ENCODE assay signal across 9 mouse cellular contexts in genomic region chr9:120935634-120935922, GRCm38 (mm10). TPM values are rescaled to one million over a fixed set of nuclear protein-coding genes. Genes with fewer than 3 reads are reported as not detected.
DNase-seq lines count a peak whose midpoint lies in the region; ATAC-seq and TF ChIP-seq lines count a peak whose summit lies in the region.
"Had no signal": no experiment of that assay in that cellular context is flagged by ENCODE, and none has a peak within 500 bp of the region (broad histone marks: within the 10 kb centered on the region; RNA-seq: fewer than 3 reads in every experiment).

No protein-coding gene starts in this region.

- H3K4me2 ChIP-seq in heart, embryonic 14.5 days (ENCODE audit: low read length) = peak overlapping the region; percentile 80
- peak overlapping the region; percentile 83 for H3K4me2 ChIP-seq in hindbrain, embryonic 14.5 days (replicated peaks)
- peak overlapping the region; percentile 92 for H3K4me2 ChIP-seq in midbrain, embryonic 12.5 days (replicated peaks)

- no peak for TF ChIP-seq EP300 in ES-Bruce4 (IDR thresholded peaks at IDR 0.05; ENCODE audit: insufficient read depth, low read depth, low read length)

- no peak for TF ChIP-seq POLR2A in ES-Bruce4 (IDR thresholded peaks at IDR 0.05; ENCODE audit: insufficient read depth, low read length)

- no peaks in the 10 kb centered on the region for H3K9me3 ChIP-seq in heart, embryonic 14.5 days (ENCODE audit: control insufficient read depth, low read length)
- no peaks in the 10 kb centered on the region for H3K9me3 ChIP-seq in ES-Bruce4 (replicated peaks; ENCODE audit: control insufficient read depth, insufficient read depth, low read length, poor library complexity, severe bottlenecking)
- no peaks in the 10 kb centered on the region for H3K9me3 ChIP-seq in hindbrain, embryonic 14.5 days (ENCODE audit: control insufficient read depth, low read length)
- no peaks in the 10 kb centered on the region for H3K9me3 ChIP-seq in midbrain, embryonic 12.5 days

- no peak for TF ChIP-seq CTCF in ES-Bruce4 (IDR thresholded peaks at IDR 0.05; ENCODE audit: low read depth, low read length)

- peak overlapping the region; percentile 95 for H3K9ac ChIP-seq in heart, embryonic 14.5 days (ENCODE audit: low read length)
- H3K9ac ChIP-seq in ES-Bruce4 (ENCODE audit: low read depth, poor library complexity, severe bottlenecking) = peak overlapping the region; percentile 94
- H3K9ac ChIP-seq in hindbrain, embryonic 14.5 days = peak overlapping the region; percentile 87
- peak overlapping the region; percentile 80 for H3K9ac ChIP-seq in midbrain, embryonic 12.5 days (replicated peaks)

- DNase-seq in heart, postnatal 25 days (ENCODE audit: low spot score) = no peak
- DNase-seq in hindbrain, embryonic 14.5 days (ENCODE audit: low spot score) = no peak
- no peak for DNase-seq in adrenal gland, postnatal 4 days (ENCODE audit: low spot score in 2 of 2)
- DNase-seq in frontal cortex, postnatal 10 days (ENCODE audit: low spot score in 2 of 2) = no peak
- no peak for DNase-seq in cerebellum, adult 9-10 months

- peaks cover 12% of the 10 kb centered on the region; the same call in 1 of the 2 replicates for H3K36me3 ChIP-seq in heart, embryonic 14.5 days (ENCODE audit: control insufficient read depth, insufficient read depth, low read length)
- peaks cover 8% of the 10 kb centered on the region; the same call in 1 of the 2 replicates for H3K36me3 ChIP-seq in ES-Bruce4 (ENCODE audit: control insufficient read depth, insufficient read depth, low read length, poor library complexity, severe bottlenecking)
- no peaks in the 10 kb centered on the region for H3K36me3 ChIP-seq in hindbrain, embryonic 14.5 days (replicated peaks; ENCODE audit: control insufficient read depth, insufficient read depth)
- H3K36me3 ChIP-seq in midbrain, embryonic 12.5 days = 0 out of 2 replicates have a peak, but pooled peaks cover 12% of the 10 kb centered on the region

- no peak for ATAC-seq in heart, embryonic 14.5 days (ENCODE audit: insufficient number of reproducible peaks, insufficient read depth, low FRiP score, low read depth)
- ATAC-seq in hindbrain, embryonic 14.5 days (ENCODE audit: low FRiP score) = no peak
- ATAC-seq in midbrain, embryonic 12.5 days (ENCODE audit: low FRiP score, low read depth) = no peak
- ATAC-seq: Patski had no signal

- 12% methylated on average over 4 of the region's 4 CpGs for WGBS in heart, embryonic 14.5 days
- 29% methylated on average over 4 of the region's 4 CpGs for WGBS in hindbrain, embryonic 14.5 days
- WGBS in midbrain, embryonic 12.5 days = 20% methylated on average over 4 of the region's 4 CpGs

- peak overlapping the region in 1 of 2 experiments; percentile 36; a peak in 1 of 4 replicates for H3K27ac ChIP-seq in heart, embryonic 14.5 days (replicated peaks in 1 of 2; ENCODE audit: control insufficient read depth in 1 of 2, insufficient read depth in 1 of 2, low read depth in 2 of 2, low read length in 2 of 2)
- no peak overlapping the region for H3K27ac ChIP-seq in ES-Bruce4 (ENCODE audit: insufficient read depth, low read length)
- no peak overlapping the region for H3K27ac ChIP-seq in hindbrain, embryonic 14.5 days
- no peak overlapping the region for H3K27ac ChIP-seq in midbrain, embryonic 12.5 days (replicated peaks)

- H3K4me1 ChIP-seq in heart, embryonic 14.5 days (ENCODE audit: control insufficient read depth in 2 of 2, insufficient read depth in 2 of 2, low read length in 2 of 2) = peaks cover 5 to 52% of the 10 kb centered on the region in 2 experiments
- peaks cover 6% of the 10 kb centered on the region for H3K4me1 ChIP-seq in ES-Bruce4 (ENCODE audit: control insufficient read depth, insufficient read depth, low read length)
- peaks cover 45% of the 10 kb centered on the region for H3K4me1 ChIP-seq in hindbrain, embryonic 14.5 days (replicated peaks; ENCODE audit: control insufficient read depth, insufficient read depth, low read length)
- H3K4me1 ChIP-seq in midbrain, embryonic 12.5 days = peaks cover 68% of the 10 kb centered on the region

- peak overlapping the region; percentile 93 to 98 for H3K4me3 ChIP-seq in heart, embryonic 14.5 days (ENCODE audit: control insufficient read depth in 1 of 2, insufficient read depth in 1 of 2, low read depth in 1 of 2, low read length in 2 of 2)
- peak overlapping the region; percentile 35 for H3K4me3 ChIP-seq in ES-Bruce4 (ENCODE audit: low read depth, low read length)
- peak overlapping the region; percentile 89 for H3K4me3 ChIP-seq in hindbrain, embryonic 14.5 days (replicated peaks; ENCODE audit: low read length)
- H3K4me3 ChIP-seq in midbrain, embryonic 12.5 days = peak overlapping the region; percentile 74

- no peaks in the 10 kb centered on the region for H3K27me3 ChIP-seq in heart, embryonic 14.5 days (ENCODE audit: control insufficient read depth, insufficient read depth, low read length)
- H3K27me3 ChIP-seq in ES-Bruce4 (ENCODE audit: control insufficient read depth, insufficient read depth, low read length, poor library complexity, severe bottlenecking) = no peaks in the 10 kb centered on the region
- no peaks in the 10 kb centered on the region for H3K27me3 ChIP-seq in hindbrain, embryonic 14.5 days (ENCODE audit: control insufficient read depth, insufficient read depth, low read length)
- H3K27me3 ChIP-seq in midbrain, embryonic 12.5 days = no peaks in the 10 kb centered on the region
- H3K27me3 ChIP-seq: Patski had no signal

- intact Hi-C loops in heart, postnatal 25 days (cut with DNase I) = loop anchor here (2.0 to 5.0 kb wide), 3 partner anchors 122 to 243 kb away; no protein-coding TSS in a partner anchor

RNA-seq across cellular contexts. Expression of gene Ctnnb1, which starts 6.6 kb away (rescaled TPM):
- polyA plus RNA-seq in heart, embryonic 14.5 days (2014; fragmentation: Nextera tagmentation; extraction: Ambion mirVana) = 436 and 437 TPM in 2 replicates
- total RNA-seq in heart, postnatal 25 days (2021) = 100 to 1,000 TPM; 450 to 481 TPM
- 826 and 830 TPM in 2 replicates for polyA plus RNA-seq in ES-Bruce4 (2011; ENCODE audit: insufficient read depth, insufficient read length, low read depth, missing spikeins)
- 404 and 463 TPM in 2 replicates for polyA plus RNA-seq in hindbrain, embryonic 14.5 days (2014; fragmentation: Nextera tagmentation; extraction: Ambion mirVana)
- 847 and 873 TPM in 2 replicates for polyA plus RNA-seq in midbrain, embryonic 12.5 days (2016; fragmentation: Nextera tagmentation; extraction: Ambion mirVana)
- total RNA-seq in adrenal gland, postnatal 4 days (2021) = 100 to 1,000 TPM; 718 to 723 TPM

Comparison
In these comparisons a context has a peak if more than half of its experiments do, and no peak if none do; other contexts are left out.
1. H3K4me3 ChIP-seq: peak in every context shown above with its lines; median percentile 96 in heart, embryonic 14.5 days; 89 in hindbrain, embryonic 14.5 days; 74 in midbrain, embryonic 12.5 days; 35 in ES-Bruce4.